Mouse (Mus musculus): ENCODE results near the gene Olfr190. TPM values are rescaled to one million over a fixed set of nuclear protein-coding genes. Genes with fewer than 3 reads are reported as not detected.
"Not testable (repeated sequence)": the region's sequence is repeated elsewhere in the genome, so short reads cannot be mapped to it uniquely, and the experiment has no call there.

Olfr190 gene
- polyA plus RNA-seq, 1 experiment from 2014 or later: not detected

- TF ChIP-seq CTCF (IDR thresholded peaks at IDR 0.05; ENCODE audit: low read depth): no peak
- Histone ChIP-seq H3K4me2 (ENCODE audit: low read length) (no peak overlapping the region), H3K4me1 (replicated peaks; ENCODE audit: insufficient read depth, low read length) (no peaks in the 10 kb centered on the region), H3K27me3 (ENCODE audit: insufficient read depth, low read length) (no peaks in the 10 kb centered on the region), H3K9me3 (replicated peaks; ENCODE audit: low read length) (no peaks in the 10 kb centered on the region), H3K4me3 (replicated peaks; ENCODE audit: low read depth, low read length) (no peak overlapping the region), H3K9ac (ENCODE audit: low read depth, low read length) (no peak overlapping the region), H3K27ac (no peak overlapping the region), H3K36me3 (ENCODE audit: insufficient read depth, low read length) (no peaks in the 10 kb centered on the region)
- 76% methylated on average over 1 of the region's 1 CpGs for WGBS
- DNase-seq (ENCODE audit: low spot score) (no peak), ATAC-seq (replicated peaks; ENCODE audit: low FRiP score, low read depth) (no peak)
Measured at GRCm38 (mm10) chr16:59073520-59073919, 4.3 kb downstream of the Olfr190 start.

GRCm38 (mm10) chr16:59071755-59072154, 6.0 kb downstream of the Olfr190 start:
- Histone ChIP-seq H3K4me3 (replicated peaks; ENCODE audit: low read depth, low read length) (no peak overlapping the region), H3K9ac (ENCODE audit: low read depth, low read length) (no peak overlapping the region), H3K4me2 (ENCODE audit: low read length) (no peak overlapping the region), H3K9me3 (replicated peaks; ENCODE audit: low read length) (no peaks in the 10 kb centered on the region), H3K36me3 (ENCODE audit: insufficient read depth, low read length) (no peaks in the 10 kb centered on the region), H3K4me1 (replicated peaks; ENCODE audit: insufficient read depth, low read length) (no peaks in the 10 kb centered on the region), H3K27ac (no peak overlapping the region), H3K27me3 (ENCODE audit: insufficient read depth, low read length) (no peaks in the 10 kb centered on the region)
- DNase-seq (ENCODE audit: low spot score) (no peak), ATAC-seq (replicated peaks; ENCODE audit: low FRiP score, low read depth) (no peak)
- no peak for TF ChIP-seq CTCF (IDR thresholded peaks at IDR 0.05; ENCODE audit: low read depth)

DNA sequence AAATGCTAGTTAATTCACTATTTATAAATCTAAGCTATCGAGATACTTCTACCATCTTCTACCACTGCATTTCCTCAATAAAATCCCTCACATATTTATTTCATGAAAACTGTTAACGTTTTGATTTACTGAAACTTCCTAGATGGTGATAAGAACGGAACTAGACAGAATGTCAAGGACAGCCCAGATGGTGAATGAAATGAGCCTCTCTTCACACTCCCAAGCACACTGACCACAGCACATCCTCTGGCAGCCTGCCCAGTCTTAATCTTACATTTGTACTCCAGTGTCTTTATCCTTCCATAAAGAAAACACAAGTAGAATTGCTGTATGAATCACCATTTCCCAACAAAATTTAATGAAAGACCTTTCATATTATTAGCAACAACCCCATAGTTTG, 15.4 kb downstream of the Olfr190 start:
- not testable (repeated sequence) for H3K9me3 ChIP-seq (replicated peaks; ENCODE audit: low read length); H3K9ac ChIP-seq (ENCODE audit: low read depth, low read length); ATAC-seq (replicated peaks; ENCODE audit: low FRiP score, low read depth); H3K4me1 ChIP-seq (replicated peaks; ENCODE audit: insufficient read depth, low read length); H3K4me3 ChIP-seq (replicated peaks; ENCODE audit: low read depth, low read length); H3K27me3 ChIP-seq (ENCODE audit: insufficient read depth, low read length); H3K4me2 ChIP-seq (ENCODE audit: low read length); H3K27ac ChIP-seq; DNase-seq (ENCODE audit: low spot score); H3K36me3 ChIP-seq (ENCODE audit: insufficient read depth, low read length)
- WGBS: 66% methylated on average over 3 of the region's 3 CpGs

DNA sequence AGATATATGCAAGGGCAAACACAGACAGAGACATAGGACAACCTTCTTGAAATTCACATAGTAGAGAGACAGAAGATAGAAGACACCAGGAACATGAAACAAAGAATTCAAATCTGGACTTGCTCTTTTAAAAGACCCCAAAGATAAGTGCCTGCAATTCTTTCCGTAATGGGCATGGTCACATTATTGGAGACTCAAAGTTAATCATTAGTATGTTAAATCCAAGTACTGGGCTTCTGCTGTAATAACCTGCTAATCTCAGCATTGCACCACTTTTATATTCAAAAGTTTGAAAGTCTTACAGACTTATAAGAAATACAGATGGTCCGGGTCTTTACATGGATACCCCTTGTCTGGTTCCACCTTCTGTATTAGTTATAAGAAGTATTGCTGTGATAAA, 28.5 kb downstream of the Olfr190 start:
- DNase-seq (ENCODE audit: low spot score); H3K9ac ChIP-seq (ENCODE audit: low read depth, low read length); H3K4me1 ChIP-seq (replicated peaks; ENCODE audit: insufficient read depth, low read length); H3K27ac ChIP-seq; H3K9me3 ChIP-seq (replicated peaks; ENCODE audit: low read length); H3K4me3 ChIP-seq (replicated peaks; ENCODE audit: low read depth, low read length); ATAC-seq (replicated peaks; ENCODE audit: low FRiP score, low read depth); H3K4me2 ChIP-seq (ENCODE audit: low read length); H3K36me3 ChIP-seq (ENCODE audit: insufficient read depth, low read length); H3K27me3 ChIP-seq (ENCODE audit: insufficient read depth, low read length): not testable (repeated sequence)
- WGBS: 87% methylated on average over 2 of the region's 2 CpGs

DNA sequence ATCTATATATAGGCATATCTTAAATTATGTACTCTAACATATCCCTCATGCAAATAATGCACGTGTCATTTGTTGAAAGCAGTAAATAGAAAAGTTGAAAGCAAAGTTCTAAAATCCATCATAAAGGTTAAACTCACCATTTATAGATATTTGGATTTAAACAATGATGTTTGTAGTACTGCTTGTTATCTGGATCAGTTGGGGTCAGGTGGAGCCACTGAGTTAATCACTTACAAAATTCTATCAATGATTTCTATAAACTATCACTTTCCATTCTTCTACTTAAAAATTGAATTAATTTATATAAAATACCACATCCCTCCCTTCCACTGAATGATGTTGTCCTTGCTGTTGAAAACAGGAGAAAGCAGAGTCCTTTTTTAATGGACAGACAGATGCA, 28.9 kb downstream of the Olfr190 start:
- no peak for TF ChIP-seq CTCF (IDR thresholded peaks at IDR 0.05; ENCODE audit: low read depth)
- Histone ChIP-seq H3K9ac (ENCODE audit: low read depth, low read length) (no peak overlapping the region), H3K27ac (no peak overlapping the region), H3K36me3 (ENCODE audit: insufficient read depth, low read length) (no peaks in the 10 kb centered on the region), H3K4me2 (ENCODE audit: low read length) (no peak overlapping the region), H3K27me3 (ENCODE audit: insufficient read depth, low read length) (no peaks in the 10 kb centered on the region), H3K4me1 (replicated peaks; ENCODE audit: insufficient read depth, low read length) (no peaks in the 10 kb centered on the region), H3K9me3 (replicated peaks; ENCODE audit: low read length) (no peaks in the 10 kb centered on the region), H3K4me3 (replicated peaks; ENCODE audit: low read depth, low read length) (no peak overlapping the region)
- WGBS: 68% methylated on average over 1 of the region's 1 CpGs
- DNase-seq (ENCODE audit: low spot score) (no peak), ATAC-seq (replicated peaks; ENCODE audit: low FRiP score, low read depth) (no peak)

DNA sequence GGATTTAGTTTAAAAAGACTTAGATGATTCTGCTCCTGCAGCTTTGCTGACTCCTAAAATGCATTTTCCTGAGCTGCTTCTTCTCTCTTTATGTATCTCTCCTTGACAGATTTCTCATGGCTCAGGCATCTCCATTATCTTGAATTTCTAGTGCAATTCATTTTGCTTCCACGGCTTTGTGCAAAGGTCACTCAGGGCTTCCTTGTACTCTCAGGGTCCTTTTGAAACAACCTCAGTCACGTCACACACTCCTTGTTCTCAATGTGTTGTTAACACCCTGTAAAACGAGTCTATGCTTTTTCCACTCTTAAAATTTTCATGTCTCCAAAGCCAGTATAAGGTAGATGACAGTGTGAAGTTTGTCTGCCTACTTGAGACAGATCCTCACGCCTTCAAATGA, 30.2 kb downstream of the Olfr190 start:
- no peak overlapping the region for H3K27ac ChIP-seq
- no peak for ATAC-seq (replicated peaks; ENCODE audit: low FRiP score, low read depth)
- H3K9ac ChIP-seq (ENCODE audit: low read depth, low read length): no peak overlapping the region
- H3K4me2 ChIP-seq (ENCODE audit: low read length): no peak overlapping the region
- no peak overlapping the region for H3K4me3 ChIP-seq (replicated peaks; ENCODE audit: low read depth, low read length)
- no peaks in the 10 kb centered on the region for H3K27me3 ChIP-seq (ENCODE audit: insufficient read depth, low read length)
- TF ChIP-seq CTCF (IDR thresholded peaks at IDR 0.05; ENCODE audit: low read depth): no peak
- 62% methylated on average over 4 of the region's 4 CpGs for WGBS
- H3K36me3 ChIP-seq (ENCODE audit: insufficient read depth, low read length): no peaks in the 10 kb centered on the region
- no peak for DNase-seq (ENCODE audit: low spot score)
- no peaks in the 10 kb centered on the region for H3K9me3 ChIP-seq (replicated peaks; ENCODE audit: low read length)
- no peaks in the 10 kb centered on the region for H3K4me1 ChIP-seq (replicated peaks; ENCODE audit: insufficient read depth, low read length)

- TF ChIP-seq CTCF (IDR thresholded peaks at IDR 0.05; ENCODE audit: low read depth): no peak
- Histone ChIP-seq H3K4me2 (ENCODE audit: low read length) (no peak overlapping the region), H3K4me1 (replicated peaks; ENCODE audit: insufficient read depth, low read length) (no peaks in the 10 kb centered on the region), H3K27ac (no peak overlapping the region), H3K4me3 (replicated peaks; ENCODE audit: low read depth, low read length) (no peak overlapping the region), H3K36me3 (ENCODE audit: insufficient read depth, low read length) (no peaks in the 10 kb centered on the region), H3K9me3 (replicated peaks; ENCODE audit: low read length) (no peaks in the 10 kb centered on the region), H3K9ac (ENCODE audit: low read depth, low read length) (no peak overlapping the region), H3K27me3 (ENCODE audit: insufficient read depth, low read length) (no peaks in the 10 kb centered on the region)
- no peak for DNase-seq (ENCODE audit: low spot score)
- ATAC-seq (replicated peaks; ENCODE audit: low FRiP score, low read depth): no peak
- 83% methylated on average over 3 of the region's 3 CpGs for WGBS
Measured at GRCm38 (mm10) chr16:59045835-59046234, 32.0 kb downstream of the Olfr190 start.
